Mouse (Mus musculus) stomach, embryonic 14.5 days (tissue): ENCODE results near the gene Btk. TPM values are rescaled to one million over a fixed set of nuclear protein-coding genes. Genes with fewer than 3 reads are reported as not detected.
"Not testable (repeated sequence)": the region's sequence is repeated elsewhere in the genome, so short reads cannot be mapped to it uniquely, and the experiment has no call there.

Experiments used
- ATAC-seq: fragments of 200-750 bp; cut with Nextera tagmentation; 2 replicates; pipeline ENCODE4 v1.8.0; 2017; ENCODE audit warnings: low read depth, moderate TSS enrichment; ENCODE audit not compliant: insufficient number of reproducible peaks, insufficient read depth, low FRiP score
- H3K27ac ChIP-seq: fragments of 300-500 bp; sonication (generic); 2 replicates; pipeline ENCODE4 v1.5.1; 2014; ENCODE audit warnings: mild to moderate bottlenecking, low read length, moderate library complexity, mixed read lengths
- H3K27me3 ChIP-seq: fragments of 300-500 bp; sonication (generic); 2 replicates; pipeline ENCODE4 v1.6.1; 2014; ENCODE audit warnings: low read length, control low read depth, mixed read lengths; ENCODE audit not compliant: control insufficient read depth, insufficient read depth
- H3K36me3 ChIP-seq: fragments of 300-500 bp; sonication (generic); 2 replicates; pipeline ENCODE4 v1.6.1; 2014; ENCODE audit warnings: mild to moderate bottlenecking, control low read depth, low read length, moderate library complexity, mixed read lengths; ENCODE audit not compliant: control insufficient read depth, insufficient read depth
- H3K4me1 ChIP-seq: fragments of 300-500 bp; sonication (generic); 2 replicates; pipeline ENCODE4 v1.6.1; 2014; ENCODE audit warnings: low read length, control low read depth, mixed read lengths; ENCODE audit not compliant: control insufficient read depth, insufficient read depth
- H3K4me2 ChIP-seq: fragments of 300-500 bp; sonication (generic); replicated peaks from 2 replicates; pipeline ENCODE4 v1.6.1; 2014; ENCODE audit warnings: low read depth, low read length, control low read depth
- H3K4me3 ChIP-seq: fragments of 300-500 bp; sonication (generic); 2 replicates; pipeline ENCODE4 v1.5.1; 2014; ENCODE audit warnings: low read depth, low read length, control low read depth
- H3K9ac ChIP-seq: fragments of 300-500 bp; sonication (generic); replicated peaks from 2 replicates; pipeline ENCODE4 v1.6.1; 2014; ENCODE audit warnings: low read depth, mild to moderate bottlenecking, control low read depth, low read length, moderate library complexity, mixed read lengths
- H3K9me3 ChIP-seq: fragments of 300-500 bp; sonication (generic); 2 replicates; pipeline ENCODE4 v1.6.1; 2016; ENCODE audit warnings: low read depth, low read length, control low read depth; ENCODE audit not compliant: control insufficient read depth
- WGBS: fragments of 180-500 bp; shearing (Covaris S2); extraction: QIAGEN DNeasy Blood & Tissue Kit; methylation state at CpG from one replicate; pipeline ENCODE4 v1.1.7; 2014; 5-methylcytosine and 5-hydroxymethylcytosine counted together
- polyA plus RNA-seq: library from polyadenylated mRNA; unstranded; fragments of >200 nt; fragmentation: Nextera tagmentation; extraction: Ambion mirVana; gene quantifications from 2 replicates; pipeline ENCODE4 v1.2.1, GENCODE M21; 2014

Gene Btk
- polyA plus RNA-seq, 1 experiment from 2014 or later = 0.29 TPM

DNA sequence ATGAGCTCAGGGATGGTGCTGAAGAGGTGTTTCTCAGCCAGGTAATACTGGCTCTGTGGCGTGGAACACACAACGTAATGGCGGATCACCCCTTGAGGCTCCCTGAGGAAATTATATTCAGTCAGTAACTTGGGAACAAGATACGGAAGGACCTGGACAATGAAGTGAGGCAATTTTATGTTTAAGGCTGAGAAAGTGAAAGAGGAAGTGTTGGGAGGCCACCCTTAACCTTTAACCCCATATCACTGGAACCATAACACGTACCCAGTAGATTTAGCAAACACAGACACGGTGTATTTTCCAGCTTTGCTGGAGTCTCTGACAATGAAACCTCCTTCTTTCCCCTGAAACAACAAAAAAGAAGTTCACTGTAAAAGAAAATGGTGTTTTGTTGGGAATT lies 28.9 kb downstream of the Btk start:
- no peaks in the 10 kb centered on the region for H3K4me1 ChIP-seq
- WGBS = 73% methylated on average over 6 of the region's 6 CpGs
- H3K4me2 ChIP-seq = no peak overlapping the region

DNA sequence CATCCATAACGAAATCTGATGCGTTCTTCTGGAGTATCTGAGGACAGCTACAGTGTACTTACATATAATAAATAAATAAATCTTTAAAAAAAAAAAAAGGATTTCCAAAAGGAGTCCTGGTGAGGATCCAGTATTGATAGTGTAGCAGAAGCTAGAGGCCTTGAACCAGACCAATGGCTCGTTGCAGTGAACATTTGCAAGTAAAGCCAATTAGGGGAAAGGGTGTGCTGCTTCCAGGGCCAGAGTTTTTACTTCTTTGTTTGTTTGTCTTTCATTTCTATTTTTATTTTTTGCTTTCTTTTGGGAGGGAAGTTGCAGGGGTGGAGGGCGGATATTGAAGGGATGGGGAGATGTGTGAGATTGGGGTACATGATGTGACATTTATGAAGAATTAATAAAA lies 30.0 kb downstream of the Btk start:
- no peak overlapping the region for H3K27ac ChIP-seq
- H3K9ac ChIP-seq = no peak overlapping the region
- H3K4me2 ChIP-seq = no peak overlapping the region
- no peak for ATAC-seq
- no peak overlapping the region for H3K4me3 ChIP-seq
- H3K36me3 ChIP-seq = no peaks in the 10 kb centered on the region
- H3K9me3 ChIP-seq = no peaks in the 10 kb centered on the region
- WGBS = 76% methylated on average over 4 of the region's 4 CpGs
- no peaks in the 10 kb centered on the region for H3K4me1 ChIP-seq
- H3K27me3 ChIP-seq = no peaks in the 10 kb centered on the region

More for the DNA sequence above, 28.9 kb downstream of the Btk start:
- no peaks in the 10 kb centered on the region for H3K27me3 ChIP-seq
- H3K4me3 ChIP-seq = no peak overlapping the region
- H3K36me3 ChIP-seq = no peaks in the 10 kb centered on the region
- H3K9ac ChIP-seq = no peak overlapping the region
- H3K27ac ChIP-seq = no peak overlapping the region
- no peak for ATAC-seq
- no peaks in the 10 kb centered on the region for H3K9me3 ChIP-seq

DNA sequence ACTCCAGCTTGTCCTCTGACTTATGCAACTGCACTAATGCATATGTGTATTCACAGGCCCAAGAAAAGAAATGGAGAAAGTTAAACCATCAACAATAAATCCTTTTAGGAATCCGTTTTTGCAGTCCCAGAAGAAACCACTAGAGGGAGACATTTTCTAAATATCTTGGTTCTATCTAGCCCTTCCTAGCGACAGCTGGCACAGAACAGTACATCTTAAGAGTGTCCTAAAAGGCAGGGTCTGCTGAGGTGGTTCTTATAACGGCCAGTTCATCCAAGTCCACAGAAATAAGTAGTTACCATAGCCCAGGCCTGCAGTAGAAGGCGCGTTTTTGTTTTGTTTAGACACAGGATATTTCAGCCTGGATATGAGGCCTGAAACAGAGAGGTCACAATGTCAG lies 32.5 kb downstream of the Btk start:
- no peaks in the 10 kb centered on the region for H3K36me3 ChIP-seq
- no peaks in the 10 kb centered on the region for H3K4me1 ChIP-seq
- no peak overlapping the region for H3K4me2 ChIP-seq
- H3K4me3 ChIP-seq = no peak overlapping the region
- no peaks in the 10 kb centered on the region for H3K9me3 ChIP-seq
- no peaks in the 10 kb centered on the region for H3K27me3 ChIP-seq
- H3K9ac ChIP-seq = no peak overlapping the region
- H3K27ac ChIP-seq = no peak overlapping the region
- no peak for ATAC-seq
- WGBS = 20% methylated on average over 5 of the region's 5 CpGs

DNA sequence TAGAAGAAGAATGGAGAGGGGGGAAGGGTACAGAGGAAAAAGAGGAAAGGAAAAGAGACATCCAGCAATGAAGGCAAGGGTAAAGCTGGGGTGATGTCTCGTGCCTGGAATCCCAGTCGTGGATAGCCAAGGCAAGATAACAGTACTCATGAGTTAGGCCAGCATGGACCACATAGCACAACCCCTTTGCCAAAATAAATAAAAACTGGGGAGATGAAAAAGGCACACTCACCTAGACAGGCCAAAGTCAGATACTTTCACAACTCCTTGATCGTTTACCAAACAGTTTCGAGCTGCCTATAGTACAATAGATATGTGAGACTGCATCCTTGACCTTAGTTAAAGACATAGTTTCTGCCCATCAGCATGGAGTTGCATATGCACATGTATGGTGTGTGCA lies 36.0 kb downstream of the Btk start:
- 80% methylated on average over 4 of the region's 4 CpGs for WGBS
- no peaks in the 10 kb centered on the region for H3K4me1 ChIP-seq

GRCm38 (mm10) chrX:134541955-134542308 lies 41.4 kb downstream of the Btk start:
- peak overlapping the region; percentile 42 for H3K4me3 ChIP-seq
- no peaks in the 10 kb centered on the region for H3K4me1 ChIP-seq
- 0 out of 2 replicates have a peak overlapping the region, but pooled peaks have one; percentile 21 for H3K9ac ChIP-seq
- no peaks in the 10 kb centered on the region for H3K9me3 ChIP-seq
- H3K4me2 ChIP-seq = peak overlapping the region; percentile 36
- peak overlapping the region; percentile 75 for H3K27ac ChIP-seq
- WGBS = 14% methylated on average over 6 of the region's 6 CpGs
- ATAC-seq = peak; percentile 19; the same call in 1 of the 2 replicates
- H3K27me3 ChIP-seq = no peaks in the 10 kb centered on the region
- no peaks in the 10 kb centered on the region for H3K36me3 ChIP-seq

More for the DNA sequence above, 36.0 kb downstream of the Btk start:
- Histone ChIP-seq H3K9me3 (no peaks in the 10 kb centered on the region), H3K4me3 (no peak overlapping the region), H3K4me2 (no peak overlapping the region), H3K9ac (no peak overlapping the region), H3K36me3 (no peaks in the 10 kb centered on the region), H3K27ac (no peak overlapping the region), H3K27me3 (no peaks in the 10 kb centered on the region)
- no peak for ATAC-seq

- H3K9ac ChIP-seq = peak within 1 kb of the TSS; percentile 42
- peak; percentile 92 for ATAC-seq
- H3K9me3 ChIP-seq = no peaks in the 10 kb centered on the region
- no peaks in the 10 kb centered on the region for H3K36me3 ChIP-seq
- WGBS = 20% methylated on average over 41 of the region's 61 CpGs
- no peaks in the 10 kb centered on the region for H3K4me1 ChIP-seq
- peak within 1 kb of the TSS; percentile 42 for H3K4me3 ChIP-seq
- H3K4me2 ChIP-seq = peak within 1 kb of the TSS; percentile 47
- peak within 1 kb of the TSS; percentile 75 for H3K27ac ChIP-seq
- no peaks in the 10 kb centered on the region for H3K27me3 ChIP-seq
Observed at GRCm38 (mm10) chrX:134541145-134541954, 42.0 kb downstream of the Btk start, which contains the start of gene Timm8a1. Gene Timm8a1, minus strand, starts transcription at chrX:134541865.

GRCm38 (mm10) chrX:134540414-134541135 lies 42.8 kb downstream of the Btk start:
- 25% methylated on average over 12 of the region's 12 CpGs for WGBS
- Histone ChIP-seq H3K4me1 (no peaks in the 10 kb centered on the region), H3K27ac (no peak overlapping the region), H3K4me2 (peak overlapping the region; percentile 47), H3K9me3 (no peaks in the 10 kb centered on the region), H3K36me3 (no peaks in the 10 kb centered on the region), H3K27me3 (no peaks in the 10 kb centered on the region), H3K4me3 (peak overlapping the region; percentile 42), H3K9ac (peak overlapping the region; percentile 42)
- ATAC-seq = no peak

DNA sequence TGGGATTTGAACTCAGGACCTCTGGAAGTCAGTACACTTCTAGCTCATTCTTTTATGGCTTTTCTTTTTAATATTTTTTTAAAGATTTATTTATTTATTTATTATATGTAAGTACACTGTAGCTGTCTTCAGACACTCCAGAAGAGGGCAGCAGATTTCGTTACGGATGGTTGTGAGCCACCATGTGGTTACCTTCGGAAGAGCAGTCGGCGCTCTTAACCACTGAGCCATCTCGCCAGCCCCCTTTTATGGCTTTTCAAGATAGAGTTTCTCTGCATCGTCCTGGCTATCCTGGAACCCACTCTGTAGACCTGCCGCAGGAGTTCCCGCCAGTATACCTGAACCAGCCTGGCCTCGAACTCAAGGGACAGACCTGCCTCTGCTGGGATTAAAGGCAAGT lies 43.6 kb downstream of the Btk start:
- not testable (repeated sequence) for H3K4me2 ChIP-seq, H3K9me3 ChIP-seq, H3K27me3 ChIP-seq, H3K27ac ChIP-seq, H3K4me1 ChIP-seq, H3K4me3 ChIP-seq, ATAC-seq, H3K9ac ChIP-seq, H3K36me3 ChIP-seq
- 85% methylated on average over 10 of the region's 10 CpGs for WGBS
